33 mouse cellular contexts compared by ENCODE assay signal in the genomic region with DNA sequence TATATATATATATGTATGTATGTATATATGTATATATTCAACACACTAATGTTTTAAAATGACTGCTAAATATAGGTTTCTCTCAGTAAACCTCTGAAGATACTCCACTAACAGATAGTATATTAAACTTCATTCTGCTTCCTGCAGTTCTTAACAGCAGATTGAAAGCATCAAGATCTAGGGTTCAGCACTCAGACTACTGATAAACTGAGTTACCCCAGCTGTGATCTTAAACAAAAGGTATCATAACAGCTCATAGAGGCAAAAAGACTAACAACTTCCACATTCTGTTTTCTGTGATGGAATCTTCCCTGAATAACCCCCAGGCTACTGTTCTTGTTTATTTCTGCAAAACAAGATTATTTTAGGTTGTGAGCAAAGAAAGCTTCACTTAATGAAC.
"Had no signal": no experiment of that assay in that cellular context is flagged by ENCODE, and none has a peak within 500 bp of the region (broad histone marks: within the 10 kb centered on the region; RNA-seq: fewer than 3 reads in every experiment).

No protein-coding gene starts in this region.

- H3K4me2 ChIP-seq: heart, embryonic 11.5 days; heart, embryonic 12.5 days; heart, embryonic 13.5 days; heart, embryonic 15.5 days; hindbrain, embryonic 12.5 days; hindbrain, embryonic 13.5 days; hindbrain, embryonic 14.5 days; hindbrain, embryonic 15.5 days; intestine, embryonic 15.5 days; kidney, embryonic 15.5 days had no signal

- H3K27me3 ChIP-seq: heart, embryonic 12.5 days; heart, embryonic 13.5 days; heart, embryonic 15.5 days; hindbrain, embryonic 12.5 days; hindbrain, embryonic 13.5 days; hindbrain, embryonic 15.5 days; intestine, embryonic 15.5 days; kidney, embryonic 15.5 days had no signal

- H3K4me1 ChIP-seq: heart, embryonic 10.5 days; heart, embryonic 12.5 days; heart, embryonic 13.5 days; heart, embryonic 15.5 days; hindbrain, embryonic 10.5 days; hindbrain, embryonic 12.5 days; hindbrain, embryonic 13.5 days; hindbrain, embryonic 15.5 days; intestine, embryonic 15.5 days; kidney, embryonic 15.5 days had no signal

- H3K9ac ChIP-seq: heart, embryonic 12.5 days; heart, embryonic 13.5 days; heart, embryonic 15.5 days; hindbrain, embryonic 12.5 days; hindbrain, embryonic 13.5 days; hindbrain, embryonic 14.5 days; hindbrain, embryonic 15.5 days; intestine, embryonic 15.5 days; kidney, embryonic 15.5 days had no signal

- H3K9me3 ChIP-seq: heart, embryonic 10.5 days; heart, embryonic 12.5 days; heart, embryonic 13.5 days; heart, embryonic 15.5 days; hindbrain, embryonic 10.5 days; hindbrain, embryonic 12.5 days; hindbrain, embryonic 13.5 days; hindbrain, embryonic 15.5 days; intestine, embryonic 15.5 days; kidney, embryonic 15.5 days had no signal

- H3K4me3 ChIP-seq: heart, embryonic 10.5 days; heart, embryonic 12.5 days; heart, embryonic 13.5 days; heart, embryonic 15.5 days; hindbrain, embryonic 10.5 days; hindbrain, embryonic 12.5 days; hindbrain, embryonic 13.5 days; hindbrain, embryonic 15.5 days; intestine, embryonic 15.5 days; kidney, embryonic 15.5 days; layer of hippocampus, adult 2 months had no signal

- ATAC-seq: hindbrain, embryonic 16.5 days; hindbrain, postnatal 0 days; inflammation-experienced regulatory T-cells, adult 6 months; intestine, embryonic 15.5 days; intestine, embryonic 16.5 days; intestine, postnatal 0 days had no signal

- H3K36me3 ChIP-seq: heart, embryonic 10.5 days; heart, embryonic 12.5 days; heart, embryonic 13.5 days; heart, embryonic 15.5 days; hindbrain, embryonic 10.5 days; hindbrain, embryonic 12.5 days; hindbrain, embryonic 13.5 days; hindbrain, embryonic 15.5 days; intestine, embryonic 15.5 days; kidney, embryonic 15.5 days had no signal

- H3K27ac ChIP-seq: heart, embryonic 10.5 days; heart, embryonic 13.5 days; heart, embryonic 15.5 days; hindbrain, embryonic 10.5 days; hindbrain, embryonic 12.5 days; hindbrain, embryonic 13.5 days; hindbrain, embryonic 14.5 days; hindbrain, embryonic 15.5 days; hindbrain, postnatal 0 days; intestine, embryonic 15.5 days; kidney, embryonic 15.5 days; layer of hippocampus, adult 2 months had no signal

- DNase-seq: heart, postnatal 10 days; heart, postnatal 14 days; heart, postnatal 36 days; heart, postnatal 4 days; kidney, adult 11 months; kidney, adult 18-20 months; kidney, adult 2 months; kidney, adult 8-10 months; kidney, adult 9 months; kidney, postnatal 14 days; kidney, postnatal 25 days; kidney, postnatal 36 days; kidney, postnatal 4 days; layer of hippocampus, adult 9-11 months; layer of hippocampus, postnatal 36 days had no signal
